Mouse (Mus musculus): ENCODE results near the gene Esam.

The Esam gene

GRCm38 (mm10) chr9:37527396-37528224, at the start of gene Esam:
Gene Esam, plus strand, starts transcription at chr9:37528078.
- DNase-seq: peak; percentile 88

- no peak for DNase-seq
These were observed 42.7 kb upstream of the Esam start for GRCm38 (mm10) chr9:37485146-37485545.

- DNase-seq: no peak
These were observed 39.8 kb upstream of the Esam start for GRCm38 (mm10) chr9:37488041-37488440.

- peak; percentile 93 for DNase-seq
These were observed 39.1 kb upstream of the Esam start, which contains the start of gene Msantd2 for GRCm38 (mm10) chr9:37488611-37489396. Gene Msantd2, plus strand, starts transcription at chr9:37489319.

GRCm38 (mm10) chr9:37489446-37490120, 38.3 kb upstream of the Esam start:
- DNase-seq: peak; percentile 69

- no peak for DNase-seq
These were observed 32.1 kb upstream of the Esam start for GRCm38 (mm10) chr9:37495761-37496160.

- no peak for DNase-seq
These were observed 31.6 kb upstream of the Esam start for GRCm38 (mm10) chr9:37496325-37496724.

GRCm38 (mm10) chr9:37500201-37500600, 27.7 kb upstream of the Esam start:
- no peak for DNase-seq

GRCm38 (mm10) chr9:37501170-37501569, 26.7 kb upstream of the Esam start:
- no peak for DNase-seq

- DNase-seq: no peak
These were observed 23.5 kb upstream of the Esam start for GRCm38 (mm10) chr9:37504348-37504747.

- no peak for DNase-seq
These were observed 21.9 kb upstream of the Esam start for GRCm38 (mm10) chr9:37506023-37506422.

- no peak for DNase-seq
These were observed 15.8 kb upstream of the Esam start for GRCm38 (mm10) chr9:37512097-37512496.

GRCm38 (mm10) chr9:37514456-37514855, 13.4 kb upstream of the Esam start:
- no peak for DNase-seq

- no peak for DNase-seq
These were observed 10.4 kb upstream of the Esam start for GRCm38 (mm10) chr9:37517467-37517866.

- DNase-seq: no peak
These were observed 8.9 kb upstream of the Esam start for GRCm38 (mm10) chr9:37518991-37519390.

GRCm38 (mm10) chr9:37519995-37520394, 7.9 kb upstream of the Esam start:
- DNase-seq: no peak

GRCm38 (mm10) chr9:37525461-37525860, 2.4 kb upstream of the Esam start:
- no peak for DNase-seq

- peak; percentile 54 for DNase-seq
These were observed 1.2 kb upstream of the Esam start for GRCm38 (mm10) chr9:37526443-37527395.

- peak; percentile 51 for DNase-seq
These were observed 520 bp downstream of the Esam start for GRCm38 (mm10) chr9:37528225-37528970.

- peak; percentile 88 for DNase-seq
These were observed 2.4 kb downstream of the Esam start for GRCm38 (mm10) chr9:37530031-37530887.

All from kidney, postnatal 14 days (tissue).